Mouse (Mus musculus) testis, adult 2 months (tissue): Measurements from ENCODE around the gene Lbx2.

ENCODE experiments used
- CTCF ChIP-seq: fragments of 200-500 bp; IDR thresholded peaks from 2 replicates; pipeline ENCODE4 v1.5.1; 2012; ENCODE audit warnings: low read depth, mild to moderate bottlenecking, inconsistent platforms, low read length, moderate library complexity; ENCODE audit not compliant: control insufficient read depth, insufficient read depth, insufficient replicate concordance
- POLR2A ChIP-seq: fragments of 200-500 bp; IDR thresholded peaks from 2 replicates; pipeline ENCODE4 v1.6.1; 2012; ENCODE audit warnings: low read depth, mild to moderate bottlenecking, inconsistent platforms, low read length, moderate library complexity; ENCODE audit not compliant: control insufficient read depth

- TF ChIP-seq CTCF: no peak
- TF ChIP-seq POLR2A: peak; percentile 69
Observed at GRCm38 (mm10) chr6:83054074-83054851, 31.9 kb upstream of the Lbx2 start, which contains the start of gene Aup1.
